Mouse (Mus musculus) thymus, postnatal 0 days (tissue): ENCODE results near the gene Gm20661. TPM values are rescaled to one million over a fixed set of nuclear protein-coding genes. Genes with fewer than 3 reads are reported as not detected.

Experiments used
- DNase-seq: peaks from one replicate; pipeline ENCODE4 v3.0.0-alpha.2; 2015; ENCODE audit warnings: low spot score
- polyA plus RNA-seq: library from polyadenylated mRNA; unstranded; fragments of >200 nt; fragmentation: Nextera tagmentation; extraction: Ambion mirVana; gene quantifications from 2 replicates; pipeline ENCODE4 v1.2.1, GENCODE M21; 2015

The Gm20661 gene
- polyA plus RNA-seq, result 0.26 and 0.27 TPM in 2 replicates

DNA sequence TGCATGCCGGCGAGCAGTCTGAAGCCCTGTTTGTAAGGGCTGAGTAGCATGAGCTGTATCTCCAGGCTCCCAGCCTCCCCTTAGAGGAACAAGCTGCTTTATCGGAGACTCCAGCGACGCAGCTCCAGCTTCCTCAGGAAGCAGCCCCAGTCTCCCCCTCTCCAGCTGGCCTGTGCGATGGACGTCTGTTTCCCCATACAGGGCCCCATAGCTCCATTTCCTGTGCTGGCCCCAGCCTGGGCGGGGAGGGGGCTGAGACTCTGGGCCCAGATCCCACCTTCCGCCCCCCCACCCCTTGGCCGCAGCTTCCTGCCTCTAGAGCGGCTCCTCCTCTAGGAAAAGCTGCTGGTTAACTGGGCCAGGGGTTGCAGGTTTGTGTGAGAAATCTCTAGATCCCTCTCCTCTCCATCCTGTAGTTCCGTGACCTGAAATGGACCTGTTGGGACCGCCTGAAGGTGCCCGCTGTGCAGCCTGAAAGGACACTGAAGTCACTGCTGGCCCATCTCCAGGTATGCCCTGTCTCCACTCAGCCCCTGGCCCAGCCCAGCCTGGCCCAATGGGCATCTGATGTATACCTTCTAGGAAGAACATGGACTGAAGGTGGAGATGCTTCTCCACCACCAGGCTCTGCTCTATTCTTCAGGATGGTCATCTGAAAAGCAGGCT lies at the start of gene Gm20661:
Gene Gm20661 (plus strand): TSS at position 378 of the 666 bp plus-strand sequence.
- peak; percentile 81 for DNase-seq

DNA sequence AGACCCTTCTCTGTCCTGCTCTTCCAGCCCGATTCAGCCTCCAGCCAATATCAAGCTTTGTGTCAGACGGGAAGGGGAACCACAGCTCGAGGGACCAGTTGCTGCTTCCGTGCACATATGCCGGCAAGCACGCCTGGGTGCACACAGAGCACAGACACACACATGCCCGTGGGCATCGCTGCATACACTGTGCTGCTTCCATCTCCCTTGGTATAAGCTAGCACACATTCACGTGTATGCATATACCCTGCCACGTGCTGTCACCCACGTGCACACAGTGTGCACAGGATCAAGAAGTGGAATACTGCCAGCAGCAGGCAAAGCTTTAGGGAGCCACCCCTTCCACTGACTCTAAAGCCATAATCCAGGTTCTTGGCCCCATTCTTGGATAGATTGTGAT lies 48.7 kb upstream of the Gm20661 start:
- no peak for DNase-seq

DNA sequence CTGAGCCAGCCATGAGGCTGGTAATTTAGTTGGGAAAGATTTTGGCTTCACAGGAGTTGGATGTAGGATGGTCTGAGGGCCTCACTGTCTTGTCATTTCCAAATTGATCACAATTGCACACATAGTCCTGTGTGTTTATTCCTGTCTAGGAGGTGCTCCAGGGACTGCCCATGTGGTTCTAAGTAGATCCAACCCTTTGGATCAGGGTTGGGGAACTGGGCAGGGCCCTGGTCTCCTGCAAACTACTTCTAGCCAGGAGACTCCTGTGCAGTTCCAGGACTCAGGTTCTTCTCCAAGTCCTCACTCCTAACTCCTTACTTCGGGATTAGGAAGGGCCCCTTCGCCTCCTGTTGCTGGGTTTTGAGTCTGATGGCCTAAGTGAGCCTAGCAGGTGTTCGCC lies 47.5 kb upstream of the Gm20661 start, which contains the start of gene Camkv:
Gene Camkv (plus strand): TSS at position 301 of the 400 bp plus-strand sequence.
- no peak for DNase-seq

DNA sequence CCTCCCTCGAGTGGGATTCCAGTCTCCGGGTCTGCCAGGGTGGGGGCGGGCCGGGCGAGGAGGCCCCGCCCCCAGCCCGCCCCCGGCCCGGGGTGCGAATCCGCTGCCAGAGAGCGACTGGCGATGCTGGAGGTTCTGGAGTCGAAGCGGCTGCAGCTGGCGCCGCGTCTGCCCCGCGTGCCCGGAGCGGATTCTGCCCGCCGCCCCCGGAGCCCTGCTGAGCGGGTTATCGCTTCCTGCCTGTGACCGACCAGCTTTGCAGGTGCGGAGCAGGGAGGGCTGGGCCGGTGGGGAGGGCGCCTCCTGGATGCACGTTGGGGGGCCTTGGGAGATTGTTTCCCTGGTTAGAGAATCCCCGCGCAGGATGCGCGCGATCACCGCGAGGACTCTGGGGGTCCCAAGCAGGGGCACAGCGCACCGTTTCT lies 47.1 kb upstream of the Gm20661 start:
- peak; percentile 84 for DNase-seq

DNA sequence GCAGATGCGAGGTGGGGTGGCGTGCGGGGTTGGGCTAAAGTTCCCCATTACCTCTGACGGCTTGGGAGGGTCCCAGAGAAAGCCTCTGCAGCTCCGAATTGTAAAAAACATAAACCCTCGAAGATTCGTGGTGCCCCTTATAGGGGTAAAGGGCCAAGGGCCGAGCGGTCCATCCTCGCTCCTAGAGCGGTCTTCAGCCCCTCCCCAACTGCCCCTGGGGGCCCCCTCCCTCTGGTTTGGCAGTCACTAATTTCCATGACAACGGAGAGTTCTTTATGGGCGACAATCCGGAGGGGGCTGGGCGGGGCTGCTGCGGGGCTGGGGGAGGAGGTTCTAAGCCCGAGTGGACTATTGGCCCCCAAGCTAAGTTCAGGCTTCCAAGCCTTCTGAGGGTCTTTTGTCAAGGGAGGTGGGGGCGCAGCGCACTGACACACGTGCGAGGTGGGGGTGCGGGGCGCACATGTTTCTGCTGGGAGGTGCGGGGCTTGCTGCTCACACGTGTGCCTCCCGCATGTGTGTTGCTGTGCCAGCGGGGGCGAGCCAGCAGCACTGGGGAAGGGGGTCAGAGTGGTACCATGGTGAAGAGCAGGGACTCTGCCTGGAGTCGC lies 46.5 kb upstream of the Gm20661 start:
- peak; percentile 27 for DNase-seq

DNA sequence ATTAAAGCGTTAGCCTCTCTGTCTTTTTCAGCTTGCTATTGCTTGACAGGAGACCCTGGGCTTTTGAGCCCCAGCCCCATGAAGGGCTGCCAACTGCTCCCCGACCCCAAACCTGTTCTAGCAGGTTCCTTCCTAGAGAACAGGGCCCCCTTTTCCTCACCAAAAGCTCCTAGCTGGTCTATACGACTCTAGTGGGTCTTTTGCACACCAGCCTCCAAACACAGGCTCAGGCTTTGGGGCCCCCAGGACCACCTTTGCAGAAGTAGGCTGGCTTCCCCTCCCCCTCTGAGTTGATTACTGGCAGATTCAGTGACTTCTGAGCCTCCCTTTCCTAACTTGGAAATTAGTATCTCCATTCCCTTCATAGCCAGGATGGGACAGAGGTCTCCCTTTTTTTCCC lies 46.0 kb upstream of the Gm20661 start:
- DNase-seq, result no peak

DNA sequence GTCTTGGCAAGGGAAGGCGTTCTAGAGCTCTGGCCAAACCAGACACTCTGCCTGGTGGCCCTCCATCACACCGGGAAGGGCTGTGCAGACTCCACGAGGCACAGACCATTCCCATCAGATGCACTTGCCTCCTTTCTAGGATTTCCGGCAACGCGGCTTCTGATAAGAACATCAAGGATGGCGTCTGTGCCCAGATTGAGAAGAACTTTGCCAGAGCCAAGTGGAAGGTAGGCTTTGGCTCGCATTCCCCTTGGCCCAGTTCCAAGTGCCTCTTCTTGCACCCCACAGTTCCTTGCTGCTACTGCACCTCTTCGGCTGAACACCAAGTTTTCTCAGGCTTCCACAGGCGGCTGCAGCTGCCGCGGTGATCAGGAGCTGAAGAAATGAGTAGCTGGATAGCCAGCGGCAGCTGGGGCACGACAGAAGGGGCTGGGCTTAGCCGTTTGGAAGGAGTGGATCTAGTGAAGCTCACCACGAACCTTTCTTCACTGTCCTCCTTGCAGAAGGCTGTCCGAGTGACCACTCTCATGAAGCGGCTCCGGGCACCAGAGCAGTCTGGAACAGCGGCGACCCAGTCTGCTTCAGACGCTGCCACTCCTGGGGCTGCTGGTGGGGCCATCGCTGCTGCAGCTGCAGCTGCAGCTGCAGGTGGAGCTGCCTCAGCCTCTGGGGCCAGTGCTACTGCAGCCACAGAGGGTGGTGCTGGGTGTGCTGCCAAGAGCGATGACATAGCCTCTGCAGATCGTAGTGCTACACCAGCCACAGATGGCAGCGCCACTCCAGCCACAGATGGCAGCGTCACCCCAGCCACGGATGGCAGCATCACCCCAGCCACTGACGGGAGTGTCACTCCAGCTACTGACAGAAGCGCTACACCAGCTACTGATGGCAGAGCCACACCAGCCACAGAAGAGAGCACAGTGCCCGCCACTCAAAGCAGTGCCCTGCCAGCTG lies 35.3 kb upstream of the Gm20661 start:
- DNase-seq, result no peak

DNA sequence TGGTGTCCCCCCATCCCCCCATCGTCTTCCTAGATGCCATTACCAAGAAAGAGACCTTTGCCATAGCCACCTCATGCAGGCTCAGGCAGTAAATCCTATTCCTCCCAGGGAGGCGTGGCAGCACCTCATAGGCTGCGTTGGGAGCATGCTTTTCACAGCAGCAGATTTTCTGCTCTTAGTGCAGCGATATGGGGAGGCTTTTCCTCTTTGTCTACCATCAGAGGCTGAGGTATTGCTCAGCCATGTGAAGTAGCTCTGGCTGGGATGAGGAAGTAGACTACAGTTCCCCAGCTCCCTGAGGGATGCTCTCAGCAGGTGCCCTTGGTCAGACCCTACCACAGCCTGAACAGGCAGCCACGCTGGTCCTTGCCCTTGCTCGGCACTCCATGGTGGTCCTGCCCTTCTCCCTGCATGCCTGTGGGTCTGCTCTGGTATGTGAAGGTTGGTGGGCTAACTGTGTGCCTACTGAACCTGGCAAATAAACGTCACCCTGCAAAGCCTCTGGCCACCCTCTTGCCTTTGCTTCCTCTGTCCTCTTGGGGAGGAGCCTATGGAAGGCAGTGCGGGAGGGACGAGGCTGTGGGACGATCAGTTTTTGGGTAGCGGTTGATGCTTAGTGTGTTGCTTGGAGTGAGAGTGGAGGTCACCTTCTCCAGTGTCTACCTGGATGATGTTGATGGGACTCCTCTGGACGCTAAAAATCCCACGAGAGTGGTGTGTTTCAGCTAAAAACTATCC lies 33.5 kb upstream of the Gm20661 start:
- DNase-seq, result no peak

DNA sequence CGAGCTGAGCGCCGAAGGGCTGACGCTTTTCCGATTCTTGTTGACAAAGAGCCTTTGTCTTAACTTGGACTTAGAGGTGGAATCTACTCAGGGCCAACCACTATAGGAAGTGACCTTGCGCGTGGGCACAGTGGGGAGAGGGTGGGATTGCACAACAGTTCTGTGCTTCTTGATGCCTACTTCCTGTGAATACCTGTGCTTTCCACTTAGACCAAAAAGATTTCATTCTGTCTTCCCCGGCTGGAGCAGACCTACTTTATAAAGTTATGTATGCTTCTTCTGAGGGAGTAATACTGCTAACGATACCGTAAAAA lies 33.0 kb upstream of the Gm20661 start, which contains the start of gene Traip:
Gene Traip (plus strand): TSS at position 215 of the 314 bp plus-strand sequence.
- no peak for DNase-seq

DNA sequence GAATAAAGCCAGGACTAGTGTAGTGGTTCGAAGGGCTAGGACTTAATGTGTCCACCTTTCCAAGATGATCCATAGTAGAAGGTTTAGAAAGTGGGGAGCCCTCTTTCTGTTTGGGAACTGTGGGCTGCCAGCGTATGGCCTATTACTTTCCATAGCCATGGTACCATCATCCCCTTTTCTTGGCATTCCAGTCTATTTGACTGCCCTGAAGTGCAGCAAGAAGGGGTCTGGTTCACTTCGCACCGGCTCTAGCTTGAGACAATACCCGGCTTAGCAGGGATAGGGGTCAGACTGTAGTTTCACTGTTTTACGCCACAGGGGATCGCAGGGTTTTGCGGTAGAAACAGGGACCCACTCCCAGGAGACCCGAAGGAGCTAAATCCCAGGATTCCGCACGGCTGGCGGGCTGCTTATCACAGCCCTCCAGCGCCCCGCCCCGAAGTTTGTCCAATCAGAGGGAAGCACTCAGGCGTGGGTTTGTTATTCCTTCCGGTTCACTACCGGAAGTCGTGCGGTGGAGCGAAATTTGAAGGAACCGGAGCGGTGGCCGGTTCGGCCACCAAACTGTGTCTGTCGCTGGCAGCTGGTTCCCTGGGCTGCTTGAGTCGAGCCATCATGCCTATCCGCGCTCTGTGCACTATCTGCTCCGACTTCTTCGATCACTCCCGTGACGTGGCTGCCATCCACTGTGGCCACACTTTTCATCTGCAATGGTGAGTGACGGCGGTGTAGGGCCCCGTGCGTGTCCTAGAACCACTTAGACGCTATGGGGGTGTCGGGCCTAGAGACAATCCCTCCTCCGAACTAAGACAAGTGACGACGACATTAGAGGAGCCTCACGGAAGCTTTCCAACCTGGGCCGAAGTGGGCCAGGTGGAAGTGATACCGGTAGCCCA lies 32.1 kb upstream of the Gm20661 start:
- peak; percentile 88 for DNase-seq

DNA sequence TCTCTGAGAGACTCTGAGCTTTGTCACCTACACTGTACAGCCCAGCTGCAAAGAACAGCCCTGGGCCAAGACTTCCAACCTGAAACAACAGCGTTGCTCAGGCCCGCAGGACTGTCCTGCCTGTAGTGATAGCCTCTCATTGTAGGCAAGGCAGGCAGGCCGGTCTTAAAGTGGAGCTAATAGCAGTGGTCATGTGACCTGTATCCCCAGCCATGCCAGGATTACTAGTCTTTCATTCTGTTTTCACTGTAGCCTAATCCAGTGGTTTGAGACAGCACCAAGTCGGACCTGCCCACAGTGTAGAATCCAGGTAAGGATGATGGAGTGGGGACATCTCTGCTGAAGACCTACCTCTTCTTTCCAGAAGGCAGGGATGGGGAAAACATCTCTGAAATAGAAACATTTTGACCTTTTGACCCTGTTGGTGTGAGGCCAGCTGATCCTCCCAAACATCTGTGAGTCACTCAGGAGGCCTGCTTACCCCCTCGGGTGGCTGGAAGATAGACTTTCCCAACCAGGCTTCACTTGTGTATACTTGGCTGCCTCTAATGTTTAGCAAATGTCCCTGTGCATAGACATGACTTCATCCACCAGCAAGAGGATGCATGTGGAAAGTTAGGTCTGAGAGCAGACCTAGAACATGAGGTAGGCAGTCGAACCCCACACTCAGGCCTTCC lies 27.1 kb upstream of the Gm20661 start:
- DNase-seq, result no peak

DNA sequence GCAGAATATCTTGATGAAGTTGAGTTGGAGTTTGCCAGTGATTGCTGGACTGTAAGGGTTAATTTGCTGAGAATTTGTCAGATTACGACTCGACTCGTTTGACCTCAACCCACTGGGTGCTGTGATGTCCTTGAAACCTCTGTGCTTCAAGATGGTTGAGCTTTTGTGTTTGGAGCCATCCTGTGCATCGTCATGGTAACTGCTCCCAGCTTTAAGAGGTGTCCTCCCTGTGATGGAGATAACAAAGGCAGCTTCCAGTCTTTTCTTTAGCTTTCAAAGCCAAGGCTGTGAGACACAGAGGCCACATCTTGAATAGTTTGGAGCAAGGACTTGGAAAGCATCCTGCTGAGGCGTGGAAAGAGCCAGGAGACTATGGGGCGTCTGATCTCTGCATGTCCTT lies 25.7 kb upstream of the Gm20661 start:
- no peak for DNase-seq

DNA sequence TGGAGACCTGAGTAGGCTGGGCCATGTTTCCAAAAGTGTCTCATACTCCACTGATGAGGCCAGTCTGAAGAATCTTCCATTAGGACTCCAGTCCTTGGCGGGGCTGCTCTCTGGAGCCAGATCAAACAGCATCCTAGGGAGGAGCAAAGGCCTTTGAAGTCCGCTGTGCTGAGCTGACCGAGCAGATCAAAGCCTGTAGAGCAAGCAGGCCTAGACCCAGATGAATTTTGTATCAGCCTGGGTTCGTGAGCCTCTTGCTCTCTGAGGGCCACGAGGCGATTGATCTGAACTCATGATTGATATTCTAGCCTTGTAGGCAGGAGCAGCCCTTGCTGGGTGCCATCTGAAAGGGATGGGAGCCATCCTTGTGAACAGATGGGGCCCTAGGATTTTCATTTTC lies 23.0 kb upstream of the Gm20661 start:
- DNase-seq, result no peak

DNA sequence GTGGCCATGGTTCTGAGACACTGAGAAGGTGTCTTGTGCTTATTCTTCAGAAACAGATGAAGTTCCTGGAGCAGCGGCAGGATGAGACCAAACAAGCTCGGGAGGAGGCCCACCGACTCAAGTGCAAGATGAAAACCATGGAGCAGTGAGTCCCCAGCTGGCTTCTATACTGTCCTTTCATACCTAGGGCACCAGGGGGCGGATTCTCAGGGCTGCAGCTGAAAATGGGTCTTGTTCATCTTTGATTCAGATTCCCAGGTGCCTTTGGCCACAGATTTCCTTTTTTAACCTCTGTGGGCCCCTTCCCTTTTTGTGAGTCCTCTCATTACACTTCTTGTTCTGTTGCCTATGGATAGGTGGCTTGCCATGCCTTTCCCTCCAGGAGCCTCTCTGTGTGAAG lies 21.9 kb upstream of the Gm20661 start:
- DNase-seq, result peak; percentile 46

DNA sequence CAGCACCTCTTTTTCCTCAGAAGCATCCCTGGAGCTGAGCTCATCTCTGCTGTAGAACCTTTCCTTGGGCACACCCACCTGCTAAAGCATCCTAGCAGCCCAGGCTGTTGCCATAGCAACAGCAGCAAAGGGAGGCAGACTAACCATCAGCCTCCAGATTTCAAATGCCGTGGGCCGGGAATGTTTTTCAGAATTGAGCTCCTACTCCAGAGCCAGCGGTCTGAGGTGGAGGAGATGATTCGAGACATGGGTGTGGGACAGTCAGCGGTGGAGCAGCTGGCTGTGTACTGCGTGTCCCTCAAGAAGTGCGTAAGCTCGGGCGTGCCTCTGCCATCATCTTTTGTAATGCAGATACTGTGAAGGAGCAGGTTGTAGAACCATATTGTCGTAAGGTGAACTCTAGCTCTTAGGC lies 21.5 kb upstream of the Gm20661 start:
- no peak for DNase-seq

DNA sequence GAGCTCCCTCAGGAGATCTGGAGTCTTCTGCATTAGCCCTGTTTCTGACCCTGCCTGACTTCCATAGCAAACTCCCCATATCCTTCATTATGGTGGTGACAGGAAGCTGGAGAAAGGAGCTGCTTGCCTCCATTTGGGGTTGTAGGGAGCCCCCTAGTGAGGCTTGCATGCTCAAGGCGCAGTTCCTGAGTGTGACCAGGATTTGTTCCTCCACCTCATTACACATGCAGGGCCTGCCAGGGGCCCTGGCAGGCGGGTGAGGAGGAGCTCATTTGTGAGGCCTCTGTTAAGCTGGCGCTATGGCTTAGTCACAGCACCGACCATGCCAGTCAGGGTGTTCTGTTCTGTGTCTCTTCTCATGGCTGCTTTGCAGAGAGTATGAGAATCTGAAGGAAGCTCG lies 21.0 kb upstream of the Gm20661 start:
- DNase-seq, result no peak

DNA sequence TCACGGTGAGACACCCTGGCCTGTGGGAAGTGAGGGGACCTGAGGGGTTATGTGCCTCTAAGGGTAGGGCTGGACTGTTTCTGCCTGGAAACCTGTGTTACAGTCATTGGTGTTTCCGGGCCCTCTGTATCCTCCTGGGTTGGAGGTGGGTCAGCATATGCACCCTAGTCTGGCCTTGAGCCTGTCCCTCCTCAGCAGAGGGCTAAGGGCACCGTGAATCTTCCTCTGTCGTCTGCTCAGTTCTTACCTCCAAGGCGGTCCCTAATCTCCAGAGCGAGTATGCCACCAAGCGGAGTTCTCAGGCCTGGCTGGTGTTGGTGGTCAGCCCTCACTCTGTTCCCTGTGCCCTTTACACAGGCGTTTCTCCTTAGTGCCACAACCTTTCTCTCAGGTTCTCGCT lies 19.9 kb upstream of the Gm20661 start:
- no peak for DNase-seq

DNA sequence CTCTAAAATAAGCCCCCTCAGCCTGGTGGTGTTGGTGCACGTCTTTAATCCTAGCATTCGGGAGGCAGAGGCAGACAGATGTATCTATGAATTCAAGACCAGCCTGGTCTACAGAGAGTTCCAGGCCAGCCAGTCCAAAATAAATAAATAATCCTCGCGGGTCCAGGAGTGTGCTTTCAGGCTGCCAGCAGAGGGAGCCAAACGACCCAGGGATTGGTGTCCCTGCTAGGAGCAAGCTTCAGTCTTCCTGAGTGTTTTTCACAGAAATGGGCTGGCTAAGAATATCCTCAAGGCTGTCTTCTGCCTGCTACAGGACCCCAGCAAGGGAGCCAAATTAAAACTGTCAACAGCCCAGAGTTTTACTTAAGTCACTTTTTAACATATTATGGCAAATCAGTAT lies 19.2 kb upstream of the Gm20661 start:
- peak; percentile 81 for DNase-seq

DNA sequence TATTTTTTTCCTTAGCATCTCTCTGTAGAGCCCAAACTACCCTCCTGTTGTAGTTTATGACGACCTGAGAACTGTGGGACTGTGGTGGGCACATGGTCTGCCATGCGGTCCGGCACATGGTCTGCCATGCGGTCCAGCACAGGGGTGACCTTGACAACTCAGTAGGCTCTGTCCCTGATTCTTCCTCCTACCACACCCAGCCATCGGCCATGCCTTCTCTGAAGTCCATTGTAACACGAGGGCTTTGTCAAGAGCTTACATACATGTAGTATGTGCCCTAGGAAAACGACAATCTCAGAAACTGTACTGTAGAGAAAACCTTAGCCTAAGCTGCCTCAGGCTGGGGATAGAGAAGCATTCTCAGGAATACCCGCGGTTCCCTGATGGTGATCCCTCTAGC lies 18.2 kb upstream of the Gm20661 start:
- no peak for DNase-seq

DNA sequence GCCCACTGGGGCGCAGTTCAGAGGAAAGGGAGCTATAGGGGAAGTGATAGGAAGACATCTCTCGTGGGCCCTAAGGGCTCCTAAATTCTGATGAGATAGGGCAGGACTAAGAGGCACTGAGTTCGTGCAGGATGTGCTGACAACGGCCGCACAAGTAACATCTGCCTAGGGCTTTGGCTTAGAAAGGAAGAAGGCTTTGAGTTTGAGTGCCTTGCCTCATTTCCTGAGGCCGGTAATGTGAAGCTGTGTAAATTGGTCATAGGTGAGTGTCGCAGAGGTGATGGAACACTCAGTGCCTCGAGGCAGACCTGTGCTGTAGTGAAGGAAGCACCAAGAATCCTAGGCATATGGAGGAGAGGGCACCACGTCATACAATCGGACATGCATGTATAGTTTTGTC lies 16.2 kb upstream of the Gm20661 start:
- DNase-seq, result no peak
